Mouse (Mus musculus) small intestine, adult 2 months (tissue): ENCODE measurements around the gene Slc9a3r2.

Experiments
- CTCF ChIP-seq: fragments of 200-500 bp; IDR thresholded peaks from 2 replicates; pipeline ENCODE4 v1.5.1; 2012; ENCODE audit warnings: low read depth, mild to moderate bottlenecking, control low read depth, inconsistent platforms, low read length, moderate library complexity, mixed read lengths; ENCODE audit not compliant: insufficient replicate concordance, insufficient read length; ENCODE audit errors: extremely low read depth
- POLR2A ChIP-seq: fragments of 200-500 bp; IDR thresholded peaks from 2 replicates; pipeline ENCODE4 v1.6.1; 2012; ENCODE audit warnings: low read depth, mild to moderate bottlenecking, control low read depth, inconsistent platforms, low read length, moderate library complexity

DNA sequence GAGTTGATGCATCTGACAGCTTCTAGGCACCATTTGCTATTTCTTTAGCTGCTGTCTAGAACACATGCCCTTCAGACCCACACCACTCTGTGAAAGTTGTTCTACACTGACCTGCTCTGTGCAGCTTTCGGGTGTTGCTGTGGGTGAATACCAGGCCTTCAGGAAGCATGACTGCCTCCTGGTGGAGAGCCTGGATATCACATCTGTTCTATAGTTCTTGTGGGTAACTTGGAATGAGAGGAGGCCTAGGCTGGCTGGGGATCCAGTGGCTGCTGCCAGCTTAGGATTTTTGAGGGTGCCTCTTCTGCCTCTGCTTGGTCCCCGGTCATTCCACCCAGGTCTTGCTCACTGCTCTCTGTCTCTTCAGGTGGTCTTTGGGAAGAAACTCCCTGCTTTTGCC lies 26.1 kb upstream of the Slc9a3r2 start:
- TF ChIP-seq POLR2A (no peak; the same call in 1 of the 2 replicates), CTCF (peak; percentile 84; the same call in 1 of the 2 replicates)
